Mouse (Mus musculus) bone marrow macrophage, adult 2 months (primary cell): ENCODE results near the gene Prune1.

Experiments used
- CTCF ChIP-seq: IDR thresholded peaks from 2 replicates; pipeline ENCODE4 v1.5.1; 2012; ENCODE audit warnings: low read depth, mild to moderate bottlenecking, low read length, moderate library complexity
- POLR2A ChIP-seq: IDR thresholded peaks from 2 replicates; pipeline ENCODE4 v1.6.1; 2012; ENCODE audit warnings: mild to moderate bottlenecking, low read depth, low read length, borderline replicate concordance

- TF ChIP-seq CTCF = no peak
- no peak for TF ChIP-seq POLR2A
Observed at GRCm38 (mm10) chr3:95247660-95248336, 34.1 kb downstream of the Prune1 start.
